Mouse (Mus musculus): ENCODE data around the gene Rad51b. TPM values are rescaled to one million over a fixed set of nuclear protein-coding genes. Genes with fewer than 3 reads are reported as not detected.

The Rad51b gene
- polyA plus RNA-seq, 1 experiment from 2014 or later, result 4.4 TPM

GRCm38 (mm10) chr12:79846247-79847151, 549.4 kb downstream of the Rad51b start:
- Histone ChIP-seq H3K4me2 (ENCODE audit: low read depth, low read length) (no peak overlapping the region), H3K9me3 (replicated peaks; ENCODE audit: control insufficient read depth, low read length) (no peaks in the 10 kb centered on the region), H3K4me3 (ENCODE audit: low read depth, low read length) (no peak overlapping the region), H3K4me1 (ENCODE audit: control insufficient read depth, low read depth, low read length) (peaks cover 2% of the 10 kb centered on the region), H3K27ac (ENCODE audit: low read length) (no peak overlapping the region), H3K9ac (ENCODE audit: low read depth, low read length) (no peak overlapping the region), H3K27me3 (ENCODE audit: control insufficient read depth, insufficient read depth, low read depth, low read length) (no peaks in the 10 kb centered on the region), H3K36me3 (ENCODE audit: control insufficient read depth, insufficient read depth) (no peaks in the 10 kb centered on the region)
- no peak for ATAC-seq (ENCODE audit: low read depth)
- 59% methylated on average over 7 of the region's 7 CpGs for WGBS (ENCODE audit: insufficient replicate concordance)

- no peak overlapping the region for H3K27ac ChIP-seq (ENCODE audit: low read length)
- H3K4me1 ChIP-seq (ENCODE audit: control insufficient read depth, low read depth, low read length), result no peaks in the 10 kb centered on the region
- no peak overlapping the region for H3K4me3 ChIP-seq (ENCODE audit: low read depth, low read length)
- H3K36me3 ChIP-seq (ENCODE audit: control insufficient read depth, insufficient read depth), result no peaks in the 10 kb centered on the region
- WGBS (ENCODE audit: insufficient replicate concordance), result 67% methylated on average over 13 of the region's 13 CpGs
- ATAC-seq (ENCODE audit: low read depth), result no peak
- no peak overlapping the region for H3K9ac ChIP-seq (ENCODE audit: low read depth, low read length)
- no peak overlapping the region for H3K4me2 ChIP-seq (ENCODE audit: low read depth, low read length)
- H3K9me3 ChIP-seq (replicated peaks; ENCODE audit: control insufficient read depth, low read length), result peaks cover 3% of the 10 kb centered on the region; the same call in 1 of the 2 replicates
- no peaks in the 10 kb centered on the region for H3K27me3 ChIP-seq (ENCODE audit: control insufficient read depth, insufficient read depth, low read depth, low read length)
Measured at GRCm38 (mm10) chr12:79848539-79848938, 551.5 kb downstream of the Rad51b start.

- no peak for ATAC-seq (ENCODE audit: low read depth)
- WGBS (ENCODE audit: insufficient replicate concordance), result 57% methylated on average over 5 of the region's 5 CpGs
- Histone ChIP-seq H3K9ac (ENCODE audit: low read depth, low read length) (no peak overlapping the region), H3K27ac (ENCODE audit: low read length) (no peak overlapping the region), H3K9me3 (replicated peaks; ENCODE audit: control insufficient read depth, low read length) (peaks cover 3% of the 10 kb centered on the region; the same call in 1 of the 2 replicates), H3K4me3 (ENCODE audit: low read depth, low read length) (no peak overlapping the region), H3K36me3 (ENCODE audit: control insufficient read depth, insufficient read depth) (no peaks in the 10 kb centered on the region), H3K27me3 (ENCODE audit: control insufficient read depth, insufficient read depth, low read depth, low read length) (no peaks in the 10 kb centered on the region), H3K4me2 (ENCODE audit: low read depth, low read length) (no peak overlapping the region), H3K4me1 (ENCODE audit: control insufficient read depth, low read depth, low read length) (no peaks in the 10 kb centered on the region; the same call in 1 of the 2 replicates)
Measured at GRCm38 (mm10) chr12:79850021-79850420, 552.9 kb downstream of the Rad51b start.

GRCm38 (mm10) chr12:79851898-79852297, 554.8 kb downstream of the Rad51b start:
- Histone ChIP-seq H3K36me3 (ENCODE audit: control insufficient read depth, insufficient read depth) (no peaks in the 10 kb centered on the region), H3K4me2 (ENCODE audit: low read depth, low read length) (no peak overlapping the region), H3K27ac (ENCODE audit: low read length) (no peak overlapping the region), H3K4me3 (ENCODE audit: low read depth, low read length) (no peak overlapping the region), H3K9ac (ENCODE audit: low read depth, low read length) (no peak overlapping the region), H3K9me3 (replicated peaks; ENCODE audit: control insufficient read depth, low read length) (peaks cover 3% of the 10 kb centered on the region; the same call in 1 of the 2 replicates), H3K4me1 (ENCODE audit: control insufficient read depth, low read depth, low read length) (no peaks in the 10 kb centered on the region; the same call in 1 of the 2 replicates), H3K27me3 (ENCODE audit: control insufficient read depth, insufficient read depth, low read depth, low read length) (no peaks in the 10 kb centered on the region)
- no peak for ATAC-seq (ENCODE audit: low read depth)
- 77% methylated on average over 8 of the region's 8 CpGs for whole genome bisulfite sequencing (ENCODE audit: insufficient replicate concordance)

- Histone ChIP-seq H3K9me3 (replicated peaks; ENCODE audit: control insufficient read depth, low read length) (peaks cover 3% of the 10 kb centered on the region; the same call in 1 of the 2 replicates), H3K27ac (ENCODE audit: low read length) (no peak overlapping the region), H3K9ac (ENCODE audit: low read depth, low read length) (no peak overlapping the region), H3K4me2 (ENCODE audit: low read depth, low read length) (no peak overlapping the region), H3K4me1 (ENCODE audit: control insufficient read depth, low read depth, low read length) (no peaks in the 10 kb centered on the region; the same call in 1 of the 2 replicates), H3K36me3 (ENCODE audit: control insufficient read depth, insufficient read depth) (no peaks in the 10 kb centered on the region), H3K27me3 (ENCODE audit: control insufficient read depth, insufficient read depth, low read depth, low read length) (no peaks in the 10 kb centered on the region), H3K4me3 (ENCODE audit: low read depth, low read length) (no peak overlapping the region)
- WGBS (ENCODE audit: insufficient replicate concordance), result 86% methylated on average over 4 of the region's 4 CpGs
- no peak for ATAC-seq (ENCODE audit: low read depth)
Measured at GRCm38 (mm10) chr12:79852606-79853005, 555.5 kb downstream of the Rad51b start.

- ATAC-seq (ENCODE audit: low read depth), result no peak
- WGBS (ENCODE audit: insufficient replicate concordance), result 22% methylated on average over 5 of the region's 5 CpGs
- H3K9me3 ChIP-seq (replicated peaks; ENCODE audit: control insufficient read depth, low read length), result peaks cover 3% of the 10 kb centered on the region; the same call in 1 of the 2 replicates
- no peaks in the 10 kb centered on the region for H3K27me3 ChIP-seq (ENCODE audit: control insufficient read depth, insufficient read depth, low read depth, low read length)
- H3K27ac ChIP-seq (ENCODE audit: low read length), result no peak overlapping the region
- H3K4me3 ChIP-seq (ENCODE audit: low read depth, low read length), result no peak overlapping the region
- H3K4me2 ChIP-seq (ENCODE audit: low read depth, low read length), result no peak overlapping the region
- no peaks in the 10 kb centered on the region for H3K36me3 ChIP-seq (ENCODE audit: control insufficient read depth, insufficient read depth)
- no peaks in the 10 kb centered on the region; the same call in 1 of the 2 replicates for H3K4me1 ChIP-seq (ENCODE audit: control insufficient read depth, low read depth, low read length)
- H3K9ac ChIP-seq (ENCODE audit: low read depth, low read length), result no peak overlapping the region
Measured at GRCm38 (mm10) chr12:79853901-79854490, 556.9 kb downstream of the Rad51b start.

GRCm38 (mm10) chr12:79854507-79854906, 557.4 kb downstream of the Rad51b start:
- no peak overlapping the region for H3K27ac ChIP-seq (ENCODE audit: low read length)
- H3K9me3 ChIP-seq (replicated peaks; ENCODE audit: control insufficient read depth, low read length), result peaks cover 3% of the 10 kb centered on the region; the same call in 1 of the 2 replicates
- H3K4me2 ChIP-seq (ENCODE audit: low read depth, low read length), result no peak overlapping the region

GRCm38 (mm10) chr12:79856116-79856909, 559.2 kb downstream of the Rad51b start:
- no peaks in the 10 kb centered on the region for H3K27me3 ChIP-seq (ENCODE audit: control insufficient read depth, insufficient read depth, low read depth, low read length)
- H3K4me3 ChIP-seq (ENCODE audit: low read depth, low read length), result no peak overlapping the region
- H3K36me3 ChIP-seq (ENCODE audit: control insufficient read depth, insufficient read depth), result no peaks in the 10 kb centered on the region
- no peak overlapping the region for H3K4me2 ChIP-seq (ENCODE audit: low read depth, low read length)
- no peak overlapping the region for H3K27ac ChIP-seq (ENCODE audit: low read length)
- peaks cover 9% of the 10 kb centered on the region for H3K4me1 ChIP-seq (ENCODE audit: control insufficient read depth, low read depth, low read length)
- no peak for ATAC-seq (ENCODE audit: low read depth)
- peaks cover 3% of the 10 kb centered on the region; the same call in 1 of the 2 replicates for H3K9me3 ChIP-seq (replicated peaks; ENCODE audit: control insufficient read depth, low read length)
- 63% methylated on average over 11 of the region's 11 CpGs for WGBS (ENCODE audit: insufficient replicate concordance)
- no peak overlapping the region for H3K9ac ChIP-seq (ENCODE audit: low read depth, low read length)

More at GRCm38 (mm10) chr12:79854507-79854906, 557.4 kb downstream of the Rad51b start:
- WGBS (ENCODE audit: insufficient replicate concordance), result 63% methylated on average over 2 of the region's 2 CpGs
- no peak overlapping the region for H3K9ac ChIP-seq (ENCODE audit: low read depth, low read length)
- no peaks in the 10 kb centered on the region for H3K36me3 ChIP-seq (ENCODE audit: control insufficient read depth, insufficient read depth)
- no peak for ATAC-seq (ENCODE audit: low read depth)
- H3K4me3 ChIP-seq (ENCODE audit: low read depth, low read length), result no peak overlapping the region
- peaks cover 2% of the 10 kb centered on the region for H3K4me1 ChIP-seq (ENCODE audit: control insufficient read depth, low read depth, low read length)
- H3K27me3 ChIP-seq (ENCODE audit: control insufficient read depth, insufficient read depth, low read depth, low read length), result no peaks in the 10 kb centered on the region
